Mouse (Mus musculus) left cerebral cortex, adult 2 months (tissue): ENCODE measurements around the gene Nup153. TPM values are rescaled to one million over a fixed set of nuclear protein-coding genes. Genes with fewer than 3 reads are reported as not detected.

Source experiments
- DNase-seq, 2 experiments: peaks; one replicate each; pipeline ENCODE4 v3.0.0; 2021 to 2022; ENCODE audit warnings: low spot score in 2 of 2, mixed read lengths in 1 of 2; ENCODE audit errors: extremely low spot score in 1 of 2
- H3K27ac ChIP-seq: fragments of 200-600 bp; 2 replicates; pipeline ENCODE4 v1.8.1; 2022
- H3K4me3 ChIP-seq: fragments of 200-600 bp; 2 replicates; pipeline ENCODE4 v1.8.1; 2022
- CTCF ChIP-seq: fragments of 200-600 bp; IDR thresholded peaks from 2 replicates; pipeline ENCODE4 v1.8.1; 2022; ENCODE audit warnings: antibody characterized with exemption, mild to moderate bottlenecking, moderate library complexity
- intact Hi-C: fragments of 180-260 bp; cut with DNase I; formaldehyde crosslinking; loops from one replicate; pipeline ENCODE4 v1.15.1; 2025
- total RNA-seq, 2 experiments: library from RNA; stranded (reverse); gene quantifications; 2 replicates each; pipeline ENCODE4 v1.2.3; 2021

The Nup153 gene
- total RNA-seq, 2 experiments from 2014 or later, result 56.2 to 57.9 TPM

DNA sequence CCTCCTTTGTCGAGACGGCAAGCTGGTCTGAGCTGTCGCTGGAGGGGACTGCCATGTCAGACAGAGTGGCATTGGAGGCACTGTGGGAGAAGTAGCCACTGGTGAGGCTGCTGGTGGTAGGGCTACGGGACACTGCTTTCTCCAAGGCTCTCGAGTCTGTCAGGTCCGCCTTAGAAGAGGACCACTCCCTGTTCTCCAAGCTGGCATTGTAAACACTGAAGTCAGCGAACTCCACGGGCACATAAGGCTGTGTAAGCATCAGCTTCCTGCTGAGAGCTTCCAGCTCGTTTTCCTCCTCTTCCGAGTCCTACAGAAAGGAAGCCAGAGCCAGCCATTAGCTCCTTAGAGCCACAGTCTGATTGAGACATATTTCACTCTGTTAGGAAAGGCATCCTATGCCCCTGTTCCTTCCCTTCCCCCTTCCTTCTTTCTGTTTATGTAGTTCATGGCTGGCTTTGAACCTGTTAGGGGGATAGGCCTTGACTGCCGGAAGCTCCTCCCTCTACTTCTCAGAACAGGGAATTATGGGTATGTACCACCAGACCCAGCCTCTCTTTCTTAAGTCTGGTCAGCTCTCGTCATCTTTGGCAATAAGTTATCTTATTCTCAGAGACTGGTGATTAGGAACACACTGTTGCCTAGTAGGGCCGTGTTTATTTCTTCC lies 25.0 kb upstream of the Nup153 start:
- H3K27ac ChIP-seq, result no peak overlapping the region
- no peak for DNase-seq
- no peak for TF ChIP-seq CTCF
- no peak overlapping the region for H3K4me3 ChIP-seq
- intact Hi-C loops, result no loop called here

GRCm38 (mm10) chr13:46748138-46748873 lies 20.6 kb upstream of the Nup153 start:
- no peak overlapping the region for H3K4me3 ChIP-seq
- intact Hi-C loops, result no loop called here
- no peak for DNase-seq
- no peak for TF ChIP-seq CTCF
- H3K27ac ChIP-seq, result no peak overlapping the region

DNA sequence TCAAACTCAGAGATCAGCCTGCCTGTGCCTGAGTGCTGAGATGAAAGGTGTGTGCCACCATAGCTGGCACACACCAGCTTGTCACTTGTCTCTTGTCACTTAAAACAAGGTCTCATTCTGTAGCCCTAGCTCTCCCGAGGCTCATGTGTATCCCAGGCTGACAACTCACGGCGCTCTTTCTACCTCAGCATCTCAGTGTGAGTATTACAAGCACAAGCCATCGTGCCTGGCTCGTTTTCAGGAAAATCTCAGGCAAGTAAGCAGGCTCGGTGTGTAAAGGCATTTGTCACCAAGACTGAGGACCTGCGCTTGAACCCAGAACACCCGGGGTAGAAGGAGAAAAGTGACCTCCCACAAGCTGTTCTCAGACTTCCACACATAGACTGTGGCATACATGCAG lies 16.1 kb upstream of the Nup153 start:
- TF ChIP-seq CTCF, result no peak
- H3K4me3 ChIP-seq, result no peak overlapping the region
- intact Hi-C loops, result loop anchor here (5.0 kb wide), 1 partner anchor 787 kb away; no protein-coding TSS in a partner anchor
- no peak overlapping the region for H3K27ac ChIP-seq
- no peak for DNase-seq

GRCm38 (mm10) chr13:46742367-46742766 lies 14.6 kb upstream of the Nup153 start:
- TF ChIP-seq CTCF, result no peak
- DNase-seq, result no peak
- intact Hi-C loops, result loop anchor here (5.0 kb wide), 1 partner anchor 785 kb away; no protein-coding TSS in a partner anchor
- Histone ChIP-seq H3K27ac (no peak overlapping the region), H3K4me3 (no peak overlapping the region)

GRCm38 (mm10) chr13:46739426-46739825 lies 11.7 kb upstream of the Nup153 start:
- no peak for DNase-seq
- no peak for TF ChIP-seq CTCF
- Histone ChIP-seq H3K4me3 (no peak overlapping the region), H3K27ac (no peak overlapping the region)
- intact Hi-C loops, result no loop called here

GRCm38 (mm10) chr13:46737482-46737881 lies 9.7 kb upstream of the Nup153 start:
- Histone ChIP-seq H3K27ac (no peak overlapping the region), H3K4me3 (no peak overlapping the region)
- DNase-seq, result no peak
- TF ChIP-seq CTCF, result no peak
- intact Hi-C loops, result no loop called here

GRCm38 (mm10) chr13:46736479-46736865 lies 8.7 kb upstream of the Nup153 start:
- Histone ChIP-seq H3K4me3 (peak overlapping the region; percentile 52), H3K27ac (no peak overlapping the region)
- no peak for DNase-seq
- intact Hi-C loops, result no loop called here
- no peak for TF ChIP-seq CTCF

- peak overlapping the region; percentile 36; the same call in 1 of the 2 replicates for H3K27ac ChIP-seq
- peak; percentile 14 to 28 for DNase-seq
- peak overlapping the region; percentile 52 for H3K4me3 ChIP-seq
- TF ChIP-seq CTCF, result no peak; the same call in 1 of the 2 replicates
- intact Hi-C loops, result no loop called here
Observed at GRCm38 (mm10) chr13:46735808-46736478, 8.2 kb upstream of the Nup153 start.

GRCm38 (mm10) chr13:46735219-46735807 lies 7.6 kb upstream of the Nup153 start:
- no peak for DNase-seq
- intact Hi-C loops, result no loop called here
- no peak for TF ChIP-seq CTCF
- H3K4me3 ChIP-seq, result peak overlapping the region; percentile 52
- H3K27ac ChIP-seq, result no peak overlapping the region; the same call in 1 of the 2 replicates

- no peak overlapping the region for H3K4me3 ChIP-seq
- no peak for TF ChIP-seq CTCF
- intact Hi-C loops, result loop anchor here (5.0 kb wide), 3 partner anchors 67 to 287 kb away; partner anchors contain the start of gene Kif13a
- no peak overlapping the region for H3K27ac ChIP-seq
- DNase-seq, result no peak
Observed at GRCm38 (mm10) chr13:46729998-46730397, 2.3 kb upstream of the Nup153 start.

DNA sequence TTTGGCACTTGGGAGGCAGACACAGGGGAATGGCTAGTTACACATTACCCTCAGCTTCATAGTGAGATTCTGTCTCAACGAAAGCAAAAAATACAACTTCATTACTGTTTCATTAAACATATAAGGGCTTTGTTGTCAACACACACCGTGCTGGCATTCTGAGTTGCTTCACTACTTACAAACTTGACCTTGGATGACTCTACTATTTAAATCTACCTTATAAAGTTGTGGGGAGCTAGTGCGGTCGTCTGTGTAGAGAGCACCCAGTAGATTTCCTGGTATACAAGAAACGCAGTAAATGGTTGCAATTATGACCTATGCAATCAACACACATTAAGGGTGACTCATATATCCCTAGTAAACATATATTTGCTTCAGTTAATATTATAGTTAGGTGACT lies 671 bp upstream of the Nup153 start:
- TF ChIP-seq CTCF, result no peak
- no peak for DNase-seq
- Histone ChIP-seq H3K4me3 (peak overlapping the region; percentile 68), H3K27ac (peak overlapping the region; percentile 89)
- intact Hi-C loops, result loop anchor here (5.0 kb wide), 3 partner anchors 69 to 289 kb away; partner anchors contain the start of gene Kif13a
